Mouse (Mus musculus) forebrain, embryonic 14.5 days (tissue): ENCODE results near the gene Mbd3l2. TPM values are rescaled to one million over a fixed set of nuclear protein-coding genes. Genes with fewer than 3 reads are reported as not detected.
"Not testable (repeated sequence)": the region's sequence is repeated elsewhere in the genome, so short reads cannot be mapped to it uniquely, and the experiment has no call there.

Source experiments
- ATAC-seq: fragments of 200-750 bp; cut with Nextera tagmentation; 2 replicates; pipeline ENCODE4 v1.8.0; 2017; ENCODE audit warnings: mild to moderate bottlenecking, moderate library complexity
- DNase-seq: peaks from one replicate; pipeline ENCODE4 v3.0.0-alpha.2; 2015; ENCODE audit warnings: low spot score
- H3K27ac ChIP-seq: fragments of 300-500 bp; sonication (generic); 2 replicates; pipeline ENCODE4 v1.5.1; 2014; ENCODE audit warnings: low read depth, mild to moderate bottlenecking, control low read depth, low read length, moderate library complexity
- H3K27me3 ChIP-seq: fragments of 300-500 bp; sonication (generic); replicated peaks from 2 replicates; pipeline ENCODE4 v1.6.1; 2014; ENCODE audit warnings: low read length, control low read depth, mixed read lengths; ENCODE audit not compliant: control insufficient read depth, insufficient read depth
- H3K36me3 ChIP-seq: fragments of 300-500 bp; sonication (generic); 2 replicates; pipeline ENCODE4 v1.6.1; 2014; ENCODE audit warnings: low read length, control low read depth; ENCODE audit not compliant: control insufficient read depth, insufficient read depth
- H3K4me1 ChIP-seq: fragments of 300-500 bp; sonication (generic); 2 replicates; pipeline ENCODE4 v1.6.1; 2014; ENCODE audit warnings: antibody characterized with exemption, low read length, control low read depth; ENCODE audit not compliant: control insufficient read depth, insufficient read depth
- H3K4me2 ChIP-seq: fragments of 300-500 bp; sonication (generic); 2 replicates; pipeline ENCODE4 v1.6.1; 2014; ENCODE audit warnings: mild to moderate bottlenecking, control low read depth, low read length
- H3K4me3 ChIP-seq: fragments of 300-500 bp; sonication (generic); 2 replicates; pipeline ENCODE4 v1.5.1; 2014; ENCODE audit warnings: low read depth, low read length, control low read depth
- H3K9ac ChIP-seq: fragments of 300-500 bp; sonication (generic); 2 replicates; pipeline ENCODE4 v1.6.1; 2014; ENCODE audit warnings: mild to moderate bottlenecking, low read length, control low read depth, moderate library complexity
- H3K9me3 ChIP-seq: fragments of 300-500 bp; sonication (generic); replicated peaks from 2 replicates; pipeline ENCODE4 v1.6.1; 2016; ENCODE audit warnings: low read length, control low read depth, mixed read lengths; ENCODE audit not compliant: control insufficient read depth
- WGBS: fragments of 180-500 bp; shearing (Covaris S2); extraction: QIAGEN DNeasy Blood & Tissue Kit; methylation state at CpG from one replicate; pipeline ENCODE4 v1.1.7; 2014; 5-methylcytosine and 5-hydroxymethylcytosine counted together
- polyA plus RNA-seq: library from polyadenylated mRNA; unstranded; fragments of >200 nt; fragmentation: Nextera tagmentation; extraction: Ambion mirVana; gene quantifications from 2 replicates; pipeline ENCODE4 v1.2.1, GENCODE M21; 2014

Gene Mbd3l2
- polyA plus RNA-seq = 0.10 TPM in 1 of 2 replicates, not detected in the other

DNA sequence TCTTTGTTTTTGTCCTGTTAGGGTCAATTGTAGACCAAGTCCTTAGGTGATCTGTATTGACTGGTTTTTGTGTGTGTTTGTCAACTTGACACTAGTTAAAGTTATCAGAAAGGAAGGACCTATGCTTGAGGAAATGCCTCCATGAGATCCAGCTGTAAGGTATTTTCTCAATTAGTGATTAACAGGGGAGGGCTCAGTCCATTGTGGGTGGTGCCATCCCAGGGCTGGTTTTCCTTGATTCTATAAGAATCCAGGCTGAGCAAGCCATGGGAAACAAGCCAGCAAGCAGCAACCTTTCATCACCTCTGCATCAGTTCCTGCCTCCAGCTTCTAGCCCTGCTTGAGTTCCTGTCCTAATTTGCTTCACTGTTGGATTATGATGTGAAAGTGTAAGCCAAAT, at the start of gene Mbd3l2:
TSS of gene Mbd3l2 (plus strand) at position 301 of the 400 bp plus-strand sequence.
- no peak for DNase-seq
- Histone ChIP-seq H3K4me3 (no peak within 1 kb of the TSS), H3K36me3 (no peaks in the 10 kb centered on the region), H3K9ac (no peak within 1 kb of the TSS), H3K4me1 (no peaks in the 10 kb centered on the region), H3K9me3 (no peaks in the 10 kb centered on the region), H3K27ac (no peak within 1 kb of the TSS), H3K27me3 (no peaks in the 10 kb centered on the region), H3K4me2 (no peak within 1 kb of the TSS)
- no peak for ATAC-seq

DNA sequence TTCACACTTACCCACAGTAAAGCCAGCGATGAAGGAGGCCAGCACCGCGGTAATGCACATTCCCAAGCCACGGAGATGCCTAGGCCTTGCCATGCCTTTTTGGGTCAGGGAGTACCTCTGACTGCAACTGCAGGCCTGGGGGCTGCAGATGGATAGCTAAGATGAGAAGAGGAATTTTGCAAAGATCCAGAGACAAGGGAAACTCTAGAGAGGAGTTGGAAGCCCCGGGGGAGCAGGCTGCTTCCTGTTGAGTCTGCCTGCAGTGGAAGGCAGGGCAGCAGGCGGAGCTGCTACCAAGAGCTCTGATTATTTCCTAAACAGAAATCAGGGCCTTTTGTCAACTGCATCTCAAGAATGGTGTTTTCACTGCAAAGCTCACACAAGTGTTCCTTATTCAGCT, 44.7 kb upstream of the Mbd3l2 start:
- 42% methylated on average over 6 of the region's 6 CpGs for WGBS
- no peak overlapping the region for H3K4me2 ChIP-seq
- ATAC-seq = no peak
- H3K36me3 ChIP-seq = no peaks in the 10 kb centered on the region
- no peaks in the 10 kb centered on the region for H3K27me3 ChIP-seq
- H3K9me3 ChIP-seq = no peaks in the 10 kb centered on the region
- no peak overlapping the region for H3K4me3 ChIP-seq
- H3K9ac ChIP-seq = no peak overlapping the region
- DNase-seq = no peak
- no peak overlapping the region for H3K27ac ChIP-seq
- no peaks in the 10 kb centered on the region for H3K4me1 ChIP-seq

DNA sequence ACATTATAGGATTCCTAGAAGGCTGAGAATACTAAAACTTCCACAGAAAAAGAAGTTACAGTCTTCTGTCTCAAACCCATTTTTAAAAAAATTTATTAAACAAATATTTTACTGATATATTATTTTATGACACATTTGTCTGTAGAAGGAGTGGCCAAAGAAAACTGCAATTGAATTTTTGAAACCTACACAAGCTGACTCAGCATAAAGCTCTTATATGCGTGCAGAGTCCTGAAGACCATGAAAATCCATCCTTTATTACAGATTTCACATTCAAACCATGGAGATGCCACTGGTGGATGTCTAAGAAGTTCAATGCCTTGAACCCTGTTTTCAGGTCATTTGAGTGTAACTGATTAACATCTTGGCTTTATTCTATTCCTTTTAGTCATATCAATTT, 30.8 kb upstream of the Mbd3l2 start:
- ATAC-seq (no peak), DNase-seq (no peak)
- Histone ChIP-seq H3K27ac (no peak overlapping the region), H3K36me3 (no peaks in the 10 kb centered on the region), H3K9me3 (no peaks in the 10 kb centered on the region), H3K9ac (no peak overlapping the region), H3K4me3 (no peak overlapping the region), H3K4me2 (no peak overlapping the region), H3K27me3 (no peaks in the 10 kb centered on the region), H3K4me1 (no peaks in the 10 kb centered on the region)
- 85% methylated on average over 1 of the region's 1 CpGs for WGBS

- not testable (repeated sequence) for H3K4me3 ChIP-seq, DNase-seq, H3K4me2 ChIP-seq, H3K4me1 ChIP-seq, H3K27ac ChIP-seq, ATAC-seq, H3K27me3 ChIP-seq, H3K9ac ChIP-seq, H3K36me3 ChIP-seq, H3K9me3 ChIP-seq
- WGBS = 79% methylated on average over 2 of the region's 2 CpGs
Measured at GRCm38 (mm10) chr9:18402895-18403294, 27.6 kb upstream of the Mbd3l2 start, which contains the start of gene Naalad2. Gene Naalad2 (minus strand): TSS chr9:18402995.

DNA sequence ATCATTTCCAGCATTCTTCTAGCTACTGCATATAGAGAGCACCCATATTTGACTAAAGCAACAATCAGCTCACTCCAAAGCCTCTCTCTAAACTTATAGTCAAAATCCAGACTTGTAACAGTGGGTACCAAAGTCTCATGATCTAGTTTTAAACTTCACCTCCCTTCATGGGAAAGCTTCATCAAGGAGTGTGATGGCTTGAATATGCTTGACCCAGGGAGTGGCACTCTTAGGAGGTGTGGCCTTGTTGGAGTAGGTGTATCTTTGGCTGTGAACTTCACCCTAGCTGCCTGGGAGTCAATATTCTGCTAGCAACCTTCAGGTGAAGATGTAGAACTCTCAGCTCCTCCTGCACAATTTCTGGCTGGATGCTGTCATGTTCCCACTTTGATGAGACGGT, 26.3 kb upstream of the Mbd3l2 start, which contains the start of gene Ubtfl1:
TSS of gene Ubtfl1 (plus strand) at position 301 of the 400 bp plus-strand sequence.
- Histone ChIP-seq H3K4me3 (no peak within 1 kb of the TSS), H3K9ac (no peak within 1 kb of the TSS), H3K4me2 (no peak within 1 kb of the TSS), H3K9me3 (no peaks in the 10 kb centered on the region), H3K4me1 (no peaks in the 10 kb centered on the region), H3K36me3 (no peaks in the 10 kb centered on the region), H3K27ac (no peak within 1 kb of the TSS), H3K27me3 (no peaks in the 10 kb centered on the region)
- no peak for ATAC-seq
- 78% methylated on average over 1 of the region's 1 CpGs for WGBS
- DNase-seq = no peak

DNA sequence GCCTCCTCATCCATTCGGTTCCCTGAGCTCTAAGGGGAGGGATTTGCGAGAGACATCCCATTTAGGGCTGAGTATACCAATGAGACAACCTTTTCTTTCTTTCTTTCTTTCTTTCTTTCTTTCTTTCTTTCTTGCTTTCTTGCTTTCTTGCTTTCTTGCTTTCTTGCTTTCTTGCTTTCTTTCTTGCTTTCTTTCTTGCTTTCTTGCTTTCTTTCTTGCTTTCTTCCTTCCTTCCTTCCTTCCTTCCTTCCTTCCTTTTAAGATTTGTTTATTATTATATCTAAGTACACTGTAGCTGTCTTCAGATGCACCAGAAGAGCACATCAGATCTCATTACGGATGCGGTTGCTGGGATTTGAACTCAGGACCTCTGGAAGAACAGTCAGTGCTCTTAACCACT, 18.1 kb upstream of the Mbd3l2 start:
- WGBS = 79% methylated on average over 4 of the region's 4 CpGs
- not testable (repeated sequence) for ATAC-seq, H3K27ac ChIP-seq, H3K9ac ChIP-seq, H3K36me3 ChIP-seq, H3K9me3 ChIP-seq, H3K27me3 ChIP-seq, H3K4me3 ChIP-seq, DNase-seq, H3K4me1 ChIP-seq, H3K4me2 ChIP-seq

DNA sequence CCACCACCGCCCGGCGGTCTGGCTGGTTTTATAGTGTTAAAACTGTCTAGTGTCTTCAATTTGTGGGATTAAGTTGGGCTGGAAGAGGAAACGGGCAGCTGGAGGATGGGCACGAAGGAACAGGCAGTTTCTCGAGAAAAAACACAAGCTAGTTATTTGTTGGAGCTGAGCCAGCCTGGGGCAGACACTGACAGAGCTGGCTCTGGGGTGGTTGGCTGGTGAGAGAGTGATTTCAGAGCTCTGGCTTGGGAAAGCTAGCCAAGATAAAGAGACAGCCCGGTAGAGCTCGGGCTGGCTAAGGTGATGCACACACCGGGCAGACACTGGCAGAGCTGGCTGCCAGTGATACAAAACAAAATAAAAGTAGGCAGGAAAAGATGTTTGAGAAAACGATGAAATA, 1.2 kb downstream of the Mbd3l2 start:
- Histone ChIP-seq H3K27ac (no peak overlapping the region), H3K27me3 (no peaks in the 10 kb centered on the region), H3K4me1 (no peaks in the 10 kb centered on the region), H3K9me3 (no peaks in the 10 kb centered on the region), H3K4me3 (no peak overlapping the region), H3K9ac (no peak overlapping the region), H3K36me3 (no peaks in the 10 kb centered on the region), H3K4me2 (no peak overlapping the region)
- 70% methylated on average over 10 of the region's 10 CpGs for WGBS
- DNase-seq (peak; percentile 47), ATAC-seq (0 out of 2 replicates have a peak, but pooled peaks have one; percentile 26)

DNA sequence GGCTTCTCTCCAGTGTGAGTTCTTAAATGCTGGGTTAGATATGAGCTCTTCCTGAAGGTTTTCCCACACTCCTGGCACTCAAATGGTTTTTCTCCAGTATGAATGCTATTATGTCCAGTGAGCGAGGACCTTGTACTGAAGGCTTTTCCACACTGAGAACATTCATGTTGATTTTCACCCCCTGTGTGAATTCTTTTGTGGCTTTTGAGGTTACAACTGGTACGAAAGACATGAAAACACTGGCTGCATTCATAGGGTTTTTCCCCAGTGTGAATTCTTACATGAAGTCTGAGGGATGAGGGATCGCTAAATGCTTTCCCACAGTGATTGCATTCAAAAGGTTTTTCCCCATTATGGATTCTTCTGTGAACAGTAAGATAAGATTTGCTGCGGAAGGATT, 26.1 kb downstream of the Mbd3l2 start:
- no peak for ATAC-seq
- H3K4me1 ChIP-seq = no peaks in the 10 kb centered on the region
- WGBS = 74% methylated on average over 4 of the region's 4 CpGs
- no peak overlapping the region for H3K4me3 ChIP-seq
- peaks cover 51% of the 10 kb centered on the region for H3K36me3 ChIP-seq
- H3K27me3 ChIP-seq = no peaks in the 10 kb centered on the region
- peaks cover 7% of the 10 kb centered on the region; the same call in 1 of the 2 replicates for H3K9me3 ChIP-seq
- H3K4me2 ChIP-seq = no peak overlapping the region
- H3K27ac ChIP-seq = no peak overlapping the region
- no peak for DNase-seq
- H3K9ac ChIP-seq = no peak overlapping the region

- 9% methylated on average over 3 of the region's 3 CpGs for WGBS
- H3K9ac ChIP-seq = no peak overlapping the region
- H3K9me3 ChIP-seq = no peaks in the 10 kb centered on the region
- no peak overlapping the region for H3K4me3 ChIP-seq
- ATAC-seq (no peak), DNase-seq (peak; percentile 6)
- H3K36me3 ChIP-seq = peaks cover 21% of the 10 kb centered on the region; the same call in 1 of the 2 replicates
- no peak overlapping the region for H3K4me2 ChIP-seq
- no peaks in the 10 kb centered on the region for H3K4me1 ChIP-seq
- no peak overlapping the region for H3K27ac ChIP-seq
- H3K27me3 ChIP-seq = no peaks in the 10 kb centered on the region
Measured at GRCm38 (mm10) chr9:18467350-18467749, 36.9 kb downstream of the Mbd3l2 start.
